Mouse (Mus musculus) spleen, postnatal 4 days (tissue): ENCODE data around the gene Hfe2.
"Not testable (repeated sequence)": the region's sequence is repeated elsewhere in the genome, so short reads cannot be mapped to it uniquely, and the experiment has no call there.

Experiments
- DNase-seq, 2 experiments: peaks; one replicate each; pipeline ENCODE4 v3.0.0; 2022; ENCODE audit warnings: low spot score in 2 of 2

Hfe2 gene

GRCm38 (mm10) chr3:96524914-96525313, at the start of gene Hfe2:
Gene Hfe2, plus strand, starts transcription at chr3:96525172.
- DNase-seq = no peak

- no peak for DNase-seq
Measured at GRCm38 (mm10) chr3:96477084-96477483, 47.9 kb upstream of the Hfe2 start.

- no peak for DNase-seq
Measured at GRCm38 (mm10) chr3:96477558-96477957, 47.4 kb upstream of the Hfe2 start.

GRCm38 (mm10) chr3:96479249-96479648, 45.7 kb upstream of the Hfe2 start:
- no peak for DNase-seq

- no peak for DNase-seq
Measured at GRCm38 (mm10) chr3:96480684-96481270, 44.2 kb upstream of the Hfe2 start.

- no peak for DNase-seq
Measured at GRCm38 (mm10) chr3:96481856-96482255, 43.1 kb upstream of the Hfe2 start.

GRCm38 (mm10) chr3:96482451-96482850, 42.5 kb upstream of the Hfe2 start:
- no peak for DNase-seq

- DNase-seq = not testable (repeated sequence)
Measured at GRCm38 (mm10) chr3:96483044-96483443, 41.9 kb upstream of the Hfe2 start.

- DNase-seq = no peak
Measured at GRCm38 (mm10) chr3:96483946-96484345, 41.0 kb upstream of the Hfe2 start.

GRCm38 (mm10) chr3:96484921-96485320, 40.1 kb upstream of the Hfe2 start:
- DNase-seq = no peak

GRCm38 (mm10) chr3:96485361-96485760, 39.6 kb upstream of the Hfe2 start:
- no peak for DNase-seq

- DNase-seq = not testable (repeated sequence)
Measured at GRCm38 (mm10) chr3:96486064-96486827, 38.7 kb upstream of the Hfe2 start.

GRCm38 (mm10) chr3:96486828-96487559, 38.0 kb upstream of the Hfe2 start:
- DNase-seq = not testable (repeated sequence)

- DNase-seq = peak; percentile 65 to 77
Measured at GRCm38 (mm10) chr3:96487596-96488289, 37.2 kb upstream of the Hfe2 start.

- DNase-seq = not testable (repeated sequence)
Measured at GRCm38 (mm10) chr3:96488290-96488906, 36.6 kb upstream of the Hfe2 start.

GRCm38 (mm10) chr3:96488907-96489629, 35.9 kb upstream of the Hfe2 start:
- not testable (repeated sequence) for DNase-seq

- not testable (repeated sequence) for DNase-seq
Measured at GRCm38 (mm10) chr3:96489636-96490035, 35.3 kb upstream of the Hfe2 start.

- DNase-seq = not testable (repeated sequence)
Measured at GRCm38 (mm10) chr3:96494456-96494855, 30.5 kb upstream of the Hfe2 start.

- DNase-seq = no peak
Measured at GRCm38 (mm10) chr3:96494912-96495311, 30.1 kb upstream of the Hfe2 start.

GRCm38 (mm10) chr3:96495490-96496210, 29.3 kb upstream of the Hfe2 start:
- DNase-seq = no peak
